Mouse (Mus musculus) liver, adult 2 months (tissue): Measurements from ENCODE around the gene Cdc25b.

Experiments used
- CTCF ChIP-seq: fragments of 200-500 bp; IDR thresholded peaks from 2 replicates; pipeline ENCODE4 v1.5.1; 2011; ENCODE audit warnings: low read depth, low read length, control low read depth
- POLR2A ChIP-seq: fragments of 200-500 bp; IDR thresholded peaks from 2 replicates; pipeline ENCODE4 v1.6.1; 2011; ENCODE audit warnings: low read length, control low read depth; ENCODE audit not compliant: insufficient read depth; ENCODE audit errors: extremely low read depth

- TF ChIP-seq CTCF (no peak), POLR2A (no peak)
Observed at GRCm38 (mm10) chr2:131225178-131225577, 38.4 kb downstream of the Cdc25b start.
